Mouse (Mus musculus) forebrain, embryonic 16.5 days (tissue): ENCODE measurements around the gene Phtf1. TPM values are rescaled to one million over a fixed set of nuclear protein-coding genes. Genes with fewer than 3 reads are reported as not detected.
A peak's percentile ranks its signal among the peaks of the same experiment; 100 is the strongest.

ENCODE experiments used
- ATAC-seq: fragments of 200-750 bp; cut with Nextera tagmentation; 2 replicates; pipeline ENCODE4 v1.8.0; 2017; ENCODE audit warnings: mild to moderate bottlenecking, moderate library complexity
- H3K27ac ChIP-seq: fragments of 300-500 bp; sonication (generic); 2 replicates; pipeline ENCODE4 v1.5.1; 2014; ENCODE audit warnings: low read length, control low read depth
- H3K27me3 ChIP-seq: fragments of 300-500 bp; sonication (generic); replicated peaks from 2 replicates; pipeline ENCODE4 v1.6.1; 2014; ENCODE audit warnings: low read length; ENCODE audit not compliant: control insufficient read depth, insufficient read depth
- H3K36me3 ChIP-seq: fragments of 300-500 bp; sonication (generic); 2 replicates; pipeline ENCODE4 v1.6.1; 2014; ENCODE audit not compliant: control insufficient read depth, insufficient read depth
- H3K4me1 ChIP-seq: fragments of 300-500 bp; sonication (generic); replicated peaks from 2 replicates; pipeline ENCODE4 v1.6.1; 2014; ENCODE audit warnings: low read length; ENCODE audit not compliant: control insufficient read depth, insufficient read depth
- H3K4me2 ChIP-seq: fragments of 300-500 bp; sonication (generic); 2 replicates; pipeline ENCODE4 v1.6.1; 2014; ENCODE audit warnings: mild to moderate bottlenecking, low read length, control low read depth
- H3K4me3 ChIP-seq: fragments of 300-500 bp; sonication (generic); replicated peaks from 2 replicates; pipeline ENCODE4 v1.5.1; 2014; ENCODE audit warnings: mild to moderate bottlenecking, low read length, control low read depth
- H3K9ac ChIP-seq: fragments of 300-500 bp; sonication (generic); replicated peaks from 2 replicates; pipeline ENCODE4 v1.6.1; 2014; ENCODE audit warnings: low read depth, low read length, control low read depth
- H3K9me3 ChIP-seq: fragments of 300-500 bp; sonication (generic); 2 replicates; pipeline ENCODE4 v1.6.1; 2016; ENCODE audit warnings: low read length; ENCODE audit not compliant: control insufficient read depth
- WGBS: fragments of 180-500 bp; shearing (Covaris S2); extraction: QIAGEN DNeasy Blood & Tissue Kit; methylation state at CpG from one replicate; pipeline ENCODE4 v1.1.7; 2014; 5-methylcytosine and 5-hydroxymethylcytosine counted together
- polyA plus RNA-seq: library from polyadenylated mRNA; unstranded; fragments of >200 nt; fragmentation: Nextera tagmentation; extraction: Ambion mirVana; gene quantifications from 2 replicates; pipeline ENCODE4 v1.2.1, GENCODE M21; 2015

Phtf1 gene
- polyA plus RNA-seq, 1 experiment from 2014 or later: 26.0 TPM

GRCm38 (mm10) chr3:103971157-103971556 lies 3.2 kb downstream of the Phtf1 start:
- no peak overlapping the region for H3K4me2 ChIP-seq
- H3K4me3 ChIP-seq: no peak overlapping the region
- peaks cover 8% of the 10 kb centered on the region; the same call in 1 of the 2 replicates for H3K36me3 ChIP-seq
- 92% methylated on average over 2 of the region's 2 CpGs for WGBS
- H3K4me1 ChIP-seq: peaks cover 12% of the 10 kb centered on the region
- H3K27me3 ChIP-seq: no peaks in the 10 kb centered on the region
- H3K27ac ChIP-seq: no peak overlapping the region
- ATAC-seq: no peak
- H3K9ac ChIP-seq: no peak overlapping the region
- H3K9me3 ChIP-seq: no peaks in the 10 kb centered on the region

- H3K36me3 ChIP-seq: peaks cover 13% of the 10 kb centered on the region
Observed at GRCm38 (mm10) chr3:103984556-103984955, 16.6 kb downstream of the Phtf1 start.

GRCm38 (mm10) chr3:103985194-103985593 lies 17.3 kb downstream of the Phtf1 start:
- Histone ChIP-seq H3K4me2 (no peak overlapping the region), H3K4me1 (no peaks in the 10 kb centered on the region), H3K27ac (no peak overlapping the region), H3K9me3 (no peaks in the 10 kb centered on the region), H3K27me3 (no peaks in the 10 kb centered on the region), H3K4me3 (no peak overlapping the region), H3K36me3 (peaks cover 16% of the 10 kb centered on the region), H3K9ac (no peak overlapping the region)
- WGBS: 92% methylated on average over 2 of the region's 2 CpGs
- ATAC-seq: no peak

More at GRCm38 (mm10) chr3:103984556-103984955, 16.6 kb downstream of the Phtf1 start:
- 58% methylated on average over 4 of the region's 4 CpGs for WGBS
- no peaks in the 10 kb centered on the region for H3K27me3 ChIP-seq
- no peak overlapping the region for H3K4me3 ChIP-seq
- H3K4me1 ChIP-seq: no peaks in the 10 kb centered on the region
- H3K9me3 ChIP-seq: no peaks in the 10 kb centered on the region
- no peak overlapping the region for H3K9ac ChIP-seq
- H3K4me2 ChIP-seq: no peak overlapping the region
- no peak overlapping the region for H3K27ac ChIP-seq
- no peak for ATAC-seq

GRCm38 (mm10) chr3:103987831-103988432 lies 20.0 kb downstream of the Phtf1 start:
- no peak for ATAC-seq
- Histone ChIP-seq H3K27ac (no peak overlapping the region), H3K4me3 (no peak overlapping the region), H3K9me3 (no peaks in the 10 kb centered on the region), H3K4me2 (no peak overlapping the region), H3K27me3 (no peaks in the 10 kb centered on the region), H3K4me1 (no peaks in the 10 kb centered on the region), H3K36me3 (peaks cover 26% of the 10 kb centered on the region), H3K9ac (no peak overlapping the region)
- 53% methylated on average over 5 of the region's 5 CpGs for WGBS

GRCm38 (mm10) chr3:103989352-103989751 lies 21.4 kb downstream of the Phtf1 start:
- Histone ChIP-seq H3K27me3 (no peaks in the 10 kb centered on the region), H3K9ac (no peak overlapping the region), H3K4me2 (no peak overlapping the region), H3K4me3 (no peak overlapping the region), H3K36me3 (peaks cover 20% of the 10 kb centered on the region), H3K4me1 (no peaks in the 10 kb centered on the region), H3K27ac (no peak overlapping the region), H3K9me3 (no peaks in the 10 kb centered on the region)
- no peak for ATAC-seq
- 94% methylated on average over 4 of the region's 4 CpGs for WGBS

GRCm38 (mm10) chr3:103991271-103991670 lies 23.4 kb downstream of the Phtf1 start:
- Histone ChIP-seq H3K4me2 (no peak overlapping the region), H3K27me3 (no peaks in the 10 kb centered on the region), H3K4me1 (no peaks in the 10 kb centered on the region), H3K9me3 (no peaks in the 10 kb centered on the region), H3K36me3 (peaks cover 16% of the 10 kb centered on the region), H3K4me3 (no peak overlapping the region), H3K9ac (no peak overlapping the region), H3K27ac (no peak overlapping the region)
- no peak for ATAC-seq
- WGBS: 94% methylated on average over 3 of the region's 3 CpGs

- WGBS: 93% methylated on average over 4 of the region's 4 CpGs
Observed at GRCm38 (mm10) chr3:103998724-103999123, 30.8 kb downstream of the Phtf1 start.

GRCm38 (mm10) chr3:104006896-104007466 lies 39.1 kb downstream of the Phtf1 start:
- H3K4me2 ChIP-seq: no peak overlapping the region
- peaks cover 16% of the 10 kb centered on the region for H3K36me3 ChIP-seq
- 42% methylated on average over 8 of the region's 8 CpGs for WGBS
- peaks cover 3% of the 10 kb centered on the region for H3K4me1 ChIP-seq
- H3K4me3 ChIP-seq: no peak overlapping the region
- H3K27ac ChIP-seq: no peak overlapping the region
- no peak overlapping the region for H3K9ac ChIP-seq
- no peaks in the 10 kb centered on the region for H3K9me3 ChIP-seq
- no peaks in the 10 kb centered on the region for H3K27me3 ChIP-seq
- ATAC-seq: peak; percentile 40

More at GRCm38 (mm10) chr3:103998724-103999123, 30.8 kb downstream of the Phtf1 start:
- Histone ChIP-seq H3K4me1 (no peaks in the 10 kb centered on the region), H3K27ac (no peak overlapping the region), H3K9me3 (no peaks in the 10 kb centered on the region), H3K4me2 (no peak overlapping the region), H3K9ac (no peak overlapping the region), H3K36me3 (peaks cover 13% of the 10 kb centered on the region; the same call in 1 of the 2 replicates), H3K4me3 (no peak overlapping the region), H3K27me3 (no peaks in the 10 kb centered on the region)
- ATAC-seq: no peak

- H3K9me3 ChIP-seq: no peaks in the 10 kb centered on the region
- H3K27ac ChIP-seq: no peak overlapping the region
- peaks cover 3% of the 10 kb centered on the region for H3K4me1 ChIP-seq
- WGBS: 30% methylated on average over 8 of the region's 8 CpGs
- H3K4me3 ChIP-seq: no peak overlapping the region
- H3K27me3 ChIP-seq: no peaks in the 10 kb centered on the region
- H3K4me2 ChIP-seq: no peak overlapping the region
- ATAC-seq: peak; percentile 57; the same call in 1 of the 2 replicates
- H3K36me3 ChIP-seq: peaks cover 16% of the 10 kb centered on the region
- no peak overlapping the region for H3K9ac ChIP-seq
Observed at GRCm38 (mm10) chr3:104007479-104007878, 39.6 kb downstream of the Phtf1 start.
